Mouse (Mus musculus): ENCODE results near the gene Fam214b. TPM values are rescaled to one million over a fixed set of nuclear protein-coding genes. Genes with fewer than 3 reads are reported as not detected.
"Not testable (repeated sequence)": the region's sequence is repeated elsewhere in the genome, so short reads cannot be mapped to it uniquely, and the experiment has no call there.

Gene Fam214b
- polyA plus RNA-seq, 1 experiment from 2014 or later = 13.1 TPM

GRCm38 (mm10) chr4:43019641-43020465, 26.2 kb downstream of the Fam214b start:
- Histone ChIP-seq H3K4me1 (peaks cover 6% of the 10 kb centered on the region), H3K36me3 (replicated peaks) (peaks cover 83% of the 10 kb centered on the region), H3K27ac (replicated peaks) (no peak overlapping the region), H3K27me3 (replicated peaks; ENCODE audit: low read depth, poor library complexity, severe bottlenecking) (no peaks in the 10 kb centered on the region), H3K4me3 (no peak overlapping the region), H3K9me3 (no peaks in the 10 kb centered on the region)
- DNase-seq (ENCODE audit: low spot score) = no peak
- WGBS = 93% methylated on average over 23 of the region's 23 CpGs

DNA sequence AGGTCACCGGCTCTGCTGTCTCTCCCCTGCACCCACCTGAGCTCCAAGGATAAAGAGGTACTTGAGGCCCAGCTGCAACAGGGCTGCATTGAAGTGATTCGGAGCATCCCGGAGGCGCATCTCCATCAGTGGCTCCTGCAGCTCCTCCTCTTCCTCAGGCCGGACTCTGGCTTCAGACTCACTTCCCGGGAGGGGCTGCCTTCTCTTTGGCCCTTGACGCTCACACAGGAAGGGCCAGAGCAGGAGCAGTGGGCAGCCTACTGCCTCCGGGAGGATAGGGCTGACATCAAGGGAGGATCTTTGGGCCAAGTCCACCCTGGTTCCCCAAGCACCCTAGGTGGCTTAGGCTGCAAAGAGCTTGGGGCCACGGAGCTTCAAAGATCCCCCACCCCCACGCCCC, 26.8 kb downstream of the Fam214b start:
- Histone ChIP-seq H3K4me1 (no peaks in the 10 kb centered on the region), H3K27ac (replicated peaks) (no peak overlapping the region), H3K4me3 (no peak overlapping the region), H3K36me3 (replicated peaks) (peaks cover 80% of the 10 kb centered on the region), H3K27me3 (replicated peaks; ENCODE audit: low read depth, poor library complexity, severe bottlenecking) (no peaks in the 10 kb centered on the region), H3K9me3 (no peaks in the 10 kb centered on the region)
- 91% methylated on average over 10 of the region's 10 CpGs for WGBS
- DNase-seq (ENCODE audit: low spot score) = no peak

- Histone ChIP-seq H3K4me1 (no peaks in the 10 kb centered on the region), H3K36me3 (replicated peaks) (peaks cover 70% of the 10 kb centered on the region), H3K9me3 (no peaks in the 10 kb centered on the region), H3K27me3 (replicated peaks; ENCODE audit: low read depth, poor library complexity, severe bottlenecking) (no peaks in the 10 kb centered on the region), H3K27ac (replicated peaks) (no peak overlapping the region), H3K4me3 (no peak overlapping the region)
- WGBS = 95% methylated on average over 4 of the region's 4 CpGs
- DNase-seq (ENCODE audit: low spot score) = no peak
Measured at GRCm38 (mm10) chr4:43018156-43018555, 27.9 kb downstream of the Fam214b start.

DNA sequence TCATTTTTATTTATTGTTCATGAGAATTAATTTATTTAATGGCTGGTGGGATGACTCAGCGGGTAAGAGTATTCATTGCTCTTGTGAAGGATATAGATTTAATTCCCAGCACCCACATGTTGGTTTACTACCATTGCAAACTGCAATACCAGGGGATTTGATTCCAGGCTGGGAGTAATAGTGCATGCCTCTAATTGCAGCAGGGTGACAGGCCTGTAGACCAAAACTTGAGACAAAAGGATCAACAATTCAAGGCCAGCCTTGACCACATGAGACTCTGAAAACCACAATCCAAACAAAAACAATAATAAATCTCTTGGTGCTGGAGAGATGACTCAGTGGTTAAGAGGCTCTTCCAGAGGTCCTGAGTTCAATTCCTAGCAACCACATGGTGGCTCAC, 33.9 kb downstream of the Fam214b start:
- DNase-seq (ENCODE audit: low spot score) = no peak

DNA sequence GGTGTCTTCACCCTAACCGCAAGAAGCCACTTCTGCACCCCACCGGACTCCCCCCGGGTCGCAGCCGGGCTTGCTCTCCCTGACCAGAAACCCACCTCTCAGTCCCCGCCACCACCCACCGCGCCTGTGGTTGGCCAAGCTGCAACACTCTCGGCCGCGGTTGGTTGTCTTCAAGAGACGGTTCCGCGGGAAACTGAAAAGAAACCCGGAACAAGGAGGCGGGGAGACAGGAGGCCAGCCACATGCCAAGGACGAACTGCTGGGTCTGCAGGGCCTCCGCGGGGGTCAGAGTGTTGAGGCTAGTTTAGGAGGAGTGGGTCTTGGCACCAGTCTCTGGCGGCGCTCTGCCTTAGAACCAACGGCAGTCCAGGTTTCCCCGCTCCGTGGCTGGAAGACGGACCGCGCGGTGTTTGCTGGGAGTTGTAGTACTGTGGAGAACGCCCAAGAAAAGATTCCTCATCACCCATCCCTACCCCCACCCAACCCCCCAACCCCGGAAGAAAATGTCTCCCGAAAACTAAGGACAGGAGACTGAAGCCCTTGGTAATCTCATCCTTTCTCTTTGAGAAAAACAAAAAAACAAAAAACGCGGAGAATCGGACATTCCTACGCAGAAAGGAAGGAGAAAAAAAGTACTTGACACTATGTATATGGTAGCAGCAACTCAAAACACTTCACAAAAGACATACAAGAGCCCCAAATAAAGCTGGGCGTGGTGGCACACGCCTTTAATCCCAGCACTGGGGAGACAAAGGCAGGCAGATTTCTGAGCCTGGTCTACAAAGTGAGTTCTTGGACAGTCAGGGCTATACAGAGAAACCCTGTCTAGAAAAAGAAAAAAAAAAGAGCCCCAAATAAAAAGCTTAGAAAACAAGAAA, 35.6 kb downstream of the Fam214b start, which contains the start of gene Fancg:
Gene Fancg (minus strand): TSS at position 346 of the 878 bp plus-strand sequence.
- DNase-seq (ENCODE audit: low spot score) = peak; percentile 90
- H3K36me3 ChIP-seq (replicated peaks) = peaks cover 18% of the 10 kb centered on the region
- peak within 1 kb of the TSS; percentile 89 for H3K27ac ChIP-seq (replicated peaks)
- peak within 1 kb of the TSS; percentile 80 for H3K4me3 ChIP-seq
- no peaks in the 10 kb centered on the region for H3K27me3 ChIP-seq (replicated peaks; ENCODE audit: low read depth, poor library complexity, severe bottlenecking)
- WGBS = 1% methylated on average over 37 of the region's 37 CpGs
- H3K4me1 ChIP-seq = peaks cover 19% of the 10 kb centered on the region
- no peaks in the 10 kb centered on the region for H3K9me3 ChIP-seq

More for the DNA sequence above, 33.9 kb downstream of the Fam214b start:
- WGBS = 94% methylated on average over 1 of the region's 1 CpGs
- H3K27ac ChIP-seq (replicated peaks) = no peak overlapping the region
- no peaks in the 10 kb centered on the region for H3K27me3 ChIP-seq (replicated peaks; ENCODE audit: low read depth, poor library complexity, severe bottlenecking)
- peaks cover 19% of the 10 kb centered on the region for H3K4me1 ChIP-seq
- no peak overlapping the region for H3K4me3 ChIP-seq
- no peaks in the 10 kb centered on the region for H3K9me3 ChIP-seq
- H3K36me3 ChIP-seq (replicated peaks) = peaks cover 13% of the 10 kb centered on the region

- no peak for DNase-seq (ENCODE audit: low spot score)
- H3K9me3 ChIP-seq = no peaks in the 10 kb centered on the region
- H3K4me1 ChIP-seq = peaks cover 18% of the 10 kb centered on the region
- whole genome bisulfite sequencing = 65% methylated on average over 2 of the region's 2 CpGs
- no peaks in the 10 kb centered on the region for H3K27me3 ChIP-seq (replicated peaks; ENCODE audit: low read depth, poor library complexity, severe bottlenecking)
- H3K27ac ChIP-seq (replicated peaks) = no peak overlapping the region
- no peak overlapping the region for H3K4me3 ChIP-seq
- peaks cover 39% of the 10 kb centered on the region for H3K36me3 ChIP-seq (replicated peaks)
Measured at GRCm38 (mm10) chr4:43005765-43006164, 40.3 kb downstream of the Fam214b start.

GRCm38 (mm10) chr4:43004951-43005350, 41.1 kb downstream of the Fam214b start:
- peaks cover 39% of the 10 kb centered on the region for H3K36me3 ChIP-seq (replicated peaks)
- no peak overlapping the region for H3K4me3 ChIP-seq
- no peaks in the 10 kb centered on the region for H3K9me3 ChIP-seq
- peaks cover 15% of the 10 kb centered on the region for H3K4me1 ChIP-seq
- no peak for DNase-seq (ENCODE audit: low spot score)
- whole genome bisulfite sequencing = 92% methylated on average over 3 of the region's 3 CpGs
- H3K27me3 ChIP-seq (replicated peaks; ENCODE audit: low read depth, poor library complexity, severe bottlenecking) = no peaks in the 10 kb centered on the region
- H3K27ac ChIP-seq (replicated peaks) = no peak overlapping the region

DNA sequence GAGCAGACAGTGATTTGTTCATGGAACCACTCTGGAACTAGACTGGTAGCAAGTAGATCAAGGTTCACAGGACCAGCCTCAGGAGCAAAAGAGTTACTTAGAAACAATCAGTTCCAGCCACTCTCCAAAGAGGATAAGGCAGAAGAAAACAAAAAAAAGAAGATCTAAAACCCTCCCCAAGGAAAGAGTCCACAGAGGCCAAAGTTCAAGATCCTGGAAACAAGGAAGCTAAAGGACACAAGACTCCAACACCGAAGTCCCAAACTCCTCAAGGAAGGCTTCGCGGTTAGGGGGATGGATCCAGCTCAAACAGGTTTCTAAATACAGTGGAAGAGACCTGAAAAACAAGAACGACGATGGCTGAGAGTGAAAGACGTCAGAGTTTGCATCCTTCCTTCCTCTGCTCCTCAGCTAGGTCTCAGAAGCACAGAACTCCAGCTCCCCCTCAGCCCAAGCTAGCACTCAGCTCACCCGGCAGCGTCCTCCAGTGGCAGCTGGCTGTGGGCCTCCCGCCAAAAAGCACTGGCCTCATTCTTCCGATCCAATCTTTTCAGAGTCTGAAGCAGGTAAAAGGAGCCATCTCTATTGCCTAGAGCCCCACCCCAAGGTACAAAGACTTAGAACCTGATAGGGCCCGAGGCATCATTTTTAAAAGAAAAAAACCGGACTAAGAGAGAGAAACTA, 43.1 kb downstream of the Fam214b start:
- no peaks in the 10 kb centered on the region for H3K27me3 ChIP-seq (replicated peaks; ENCODE audit: low read depth, poor library complexity, severe bottlenecking)
- 81% methylated on average over 12 of the region's 12 CpGs for WGBS
- H3K4me1 ChIP-seq = peaks cover 11% of the 10 kb centered on the region
- no peak overlapping the region for H3K4me3 ChIP-seq
- H3K36me3 ChIP-seq (replicated peaks) = peaks cover 46% of the 10 kb centered on the region
- DNase-seq (ENCODE audit: low spot score) = no peak
- H3K9me3 ChIP-seq = no peaks in the 10 kb centered on the region
- H3K27ac ChIP-seq (replicated peaks) = no peak overlapping the region

DNA sequence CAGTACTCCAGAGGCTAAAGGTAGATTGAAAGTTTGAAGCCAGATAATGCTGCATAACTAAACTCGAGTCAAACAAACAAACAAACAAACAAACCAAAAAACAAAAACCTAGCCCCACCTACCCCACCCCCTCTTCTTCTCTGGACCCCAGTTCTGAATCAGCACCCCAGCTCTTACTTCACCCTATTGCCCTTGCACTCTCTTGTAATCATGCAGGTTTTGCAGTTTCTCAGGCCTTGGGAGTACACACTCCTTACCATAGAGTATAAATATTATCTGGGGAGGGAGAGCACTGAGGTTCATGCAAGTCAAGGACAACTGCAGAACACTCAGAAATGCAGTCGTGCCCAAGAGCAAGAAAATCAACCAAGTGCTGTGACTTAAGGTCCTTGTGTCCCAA, 44.7 kb downstream of the Fam214b start:
- Histone ChIP-seq H3K36me3 (replicated peaks) (peaks cover 51% of the 10 kb centered on the region), H3K9me3 (no peaks in the 10 kb centered on the region), H3K4me3 (peak overlapping the region; percentile 94), H3K27ac (replicated peaks) (peak overlapping the region; percentile 98), H3K4me1 (peaks cover 18% of the 10 kb centered on the region), H3K27me3 (replicated peaks; ENCODE audit: low read depth, poor library complexity, severe bottlenecking) (no peaks in the 10 kb centered on the region)
- WGBS = 90% methylated on average over 2 of the region's 2 CpGs
- no peak for DNase-seq (ENCODE audit: low spot score)

DNA sequence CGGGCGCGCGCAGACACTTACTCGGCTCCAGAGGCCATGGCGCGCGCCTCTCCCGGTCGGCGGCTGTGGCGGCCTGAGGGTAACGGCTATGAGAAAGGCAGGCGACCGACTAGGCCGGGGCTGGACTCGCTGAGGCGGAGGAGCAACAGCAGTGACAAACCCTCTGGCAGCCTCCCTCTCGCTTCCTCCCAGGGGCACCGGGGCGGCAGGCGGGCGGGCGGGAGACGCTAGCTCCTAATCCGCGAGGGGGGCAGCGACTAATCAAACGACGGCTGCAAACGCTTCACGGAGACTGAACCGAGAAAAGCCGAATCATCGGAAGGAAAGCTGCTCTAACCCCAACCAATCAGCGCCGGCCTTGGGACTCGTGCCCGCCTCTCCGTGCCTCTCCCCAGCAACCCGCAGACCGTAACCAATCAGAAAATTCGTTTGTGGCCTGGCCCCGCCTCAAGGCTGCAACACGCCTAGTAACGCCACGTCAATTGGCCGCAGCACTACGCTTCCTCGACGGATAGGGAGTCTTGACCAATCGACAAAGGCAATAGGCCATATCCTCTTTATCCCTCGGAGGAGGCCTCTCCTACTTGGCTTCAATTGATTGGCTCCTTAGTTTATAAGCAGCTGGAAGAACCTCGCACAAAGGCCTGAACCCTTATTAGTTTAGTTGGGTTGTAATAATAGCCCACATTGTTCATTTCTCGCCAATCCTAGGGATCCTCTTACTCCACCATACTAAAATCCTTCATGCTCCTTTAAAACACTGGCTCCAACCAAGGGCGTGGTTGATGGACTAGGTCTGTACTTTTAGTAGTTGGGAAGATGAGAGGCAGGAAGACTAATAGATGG, 45.7 kb downstream of the Fam214b start, which contains the start of gene Vcp:
Gene Vcp (minus strand): TSS at position 367 of the 846 bp plus-strand sequence.
- peaks cover 18% of the 10 kb centered on the region for H3K4me1 ChIP-seq
- peak within 1 kb of the TSS; percentile 98 for H3K27ac ChIP-seq (replicated peaks)
- not testable (repeated sequence) for H3K27me3 ChIP-seq (replicated peaks; ENCODE audit: low read depth, poor library complexity, severe bottlenecking); H3K9me3 ChIP-seq
- 2% methylated on average over 56 of the region's 56 CpGs for WGBS
- peak within 1 kb of the TSS; percentile 94 for H3K4me3 ChIP-seq
- H3K36me3 ChIP-seq (replicated peaks) = peaks cover 52% of the 10 kb centered on the region
- peak; percentile 99 for DNase-seq (ENCODE audit: low spot score)

DNA sequence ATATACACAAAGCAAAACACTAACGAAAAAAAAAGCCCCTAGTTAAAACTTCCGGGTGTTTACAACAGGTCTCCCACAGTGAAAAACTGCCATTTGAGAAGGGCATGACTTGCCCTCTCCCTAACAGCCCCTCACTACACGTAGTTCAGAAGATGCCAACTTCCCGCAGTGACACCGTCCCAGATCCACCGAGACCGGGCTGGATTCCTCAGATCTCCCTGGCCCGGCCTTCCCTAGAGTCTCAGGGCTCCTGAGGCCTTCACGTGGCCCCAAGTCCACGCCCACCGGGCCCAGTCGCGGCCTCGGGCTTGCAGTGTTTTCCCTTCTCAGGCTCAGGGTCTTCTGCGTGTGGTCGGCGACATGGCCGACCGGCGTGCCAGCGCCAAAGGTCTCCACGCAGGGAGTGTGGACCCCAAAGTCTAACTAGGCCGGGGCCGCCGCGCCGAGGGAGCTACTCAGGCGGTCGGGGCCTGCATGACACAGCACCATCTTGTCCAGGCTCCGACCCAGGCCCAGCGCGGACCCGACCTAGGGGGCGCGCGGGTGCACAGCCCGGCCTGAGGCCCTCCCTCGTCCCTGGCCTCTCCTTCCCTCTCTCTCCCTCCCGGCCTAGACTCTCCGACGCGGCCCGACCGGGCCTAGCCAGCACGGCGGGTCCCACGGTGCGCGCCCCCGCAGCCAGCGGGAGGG, 46.4 kb downstream of the Fam214b start:
- Histone ChIP-seq H3K9me3 (no peaks in the 10 kb centered on the region), H3K36me3 (replicated peaks) (peaks cover 52% of the 10 kb centered on the region), H3K4me3 (peak overlapping the region; percentile 94), H3K4me1 (peaks cover 18% of the 10 kb centered on the region), H3K27ac (replicated peaks) (peak overlapping the region; percentile 98), H3K27me3 (replicated peaks; ENCODE audit: low read depth, poor library complexity, severe bottlenecking) (no peaks in the 10 kb centered on the region)
- peak; percentile 86 for DNase-seq (ENCODE audit: low spot score)
- WGBS = under 1% methylated on average over 51 of the region's 51 CpGs

Measured in embryonic facial prominence, embryonic 10.5 days (tissue).